Mouse (Mus musculus): ENCODE measurements around the gene Hsh2d. TPM values are rescaled to one million over a fixed set of nuclear protein-coding genes. Genes with fewer than 3 reads are reported as not detected.

Gene Hsh2d
- polyA plus RNA-seq, 1 experiment from 2014 or later = 0.20 TPM

- Histone ChIP-seq H3K36me3 (ENCODE audit: inconsistent target) (no peaks in the 10 kb centered on the region), H3K79me2 (ENCODE audit: inconsistent target) (no peaks in the 10 kb centered on the region), H3K4me3 (ENCODE audit: inconsistent target) (no peak within 1 kb of the TSS), H3K27ac (no peak within 1 kb of the TSS)
- WGBS (ENCODE audit: missing documents) = 67% methylated on average over 4 of the region's 4 CpGs
These were observed 23.3 kb downstream of the Hsh2d start, which contains the start of gene Cib3 for GRCm38 (mm10) chr8:72212751-72213150. TSS of gene Cib3 (minus strand) at chr8:72212837.

- 100% methylated on average over 2 of the region's 4 CpGs for WGBS (ENCODE audit: missing documents)
- Histone ChIP-seq H3K36me3 (ENCODE audit: inconsistent target) (no peaks in the 10 kb centered on the region), H3K79me2 (ENCODE audit: inconsistent target) (no peaks in the 10 kb centered on the region), H3K27ac (no peak within 1 kb of the TSS), H3K4me3 (ENCODE audit: inconsistent target) (no peak within 1 kb of the TSS)
These were observed 24.1 kb downstream of the Hsh2d start, which contains the start of gene Gm11034 for GRCm38 (mm10) chr8:72213536-72213935. TSS of gene Gm11034 (minus strand) at chr8:72213636.

- Histone ChIP-seq H3K27ac (no peak overlapping the region), H3K79me2 (ENCODE audit: inconsistent target) (peaks cover 5% of the 10 kb centered on the region), H3K4me3 (ENCODE audit: inconsistent target) (no peak overlapping the region), H3K36me3 (ENCODE audit: inconsistent target) (no peaks in the 10 kb centered on the region)
- WGBS (ENCODE audit: missing documents) = 47% methylated on average over 2 of the region's 2 CpGs
These were observed 25.6 kb downstream of the Hsh2d start for GRCm38 (mm10) chr8:72215060-72215459.

- WGBS (ENCODE audit: missing documents) = 6% methylated on average over 1 of the region's 1 CpGs
- Histone ChIP-seq H3K4me3 (ENCODE audit: inconsistent target) (no peak overlapping the region), H3K36me3 (ENCODE audit: inconsistent target) (no peaks in the 10 kb centered on the region), H3K27ac (no peak overlapping the region), H3K79me2 (ENCODE audit: inconsistent target) (peaks cover 13% of the 10 kb centered on the region)
These were observed 26.4 kb downstream of the Hsh2d start for GRCm38 (mm10) chr8:72215871-72216270.

- WGBS (ENCODE audit: missing documents) = 65% methylated on average over 7 of the region's 10 CpGs
- Histone ChIP-seq H3K79me2 (ENCODE audit: inconsistent target) (peaks cover 27% of the 10 kb centered on the region), H3K27ac (no peak overlapping the region), H3K36me3 (ENCODE audit: inconsistent target) (peaks cover 28% of the 10 kb centered on the region), H3K4me3 (ENCODE audit: inconsistent target) (peak overlapping the region; percentile 88; the same call in 1 of the 2 replicates)
These were observed 29.5 kb downstream of the Hsh2d start for GRCm38 (mm10) chr8:72218781-72219540.

- Histone ChIP-seq H3K4me3 (ENCODE audit: inconsistent target) (peak within 1 kb of the TSS; percentile 88), H3K36me3 (ENCODE audit: inconsistent target) (peaks cover 29% of the 10 kb centered on the region), H3K27ac (peak within 1 kb of the TSS; percentile 59), H3K79me2 (ENCODE audit: inconsistent target) (peaks cover 27% of the 10 kb centered on the region)
- 14% methylated on average over 39 of the region's 39 CpGs for WGBS (ENCODE audit: missing documents)
These were observed 30.3 kb downstream of the Hsh2d start, which contains the start of gene Fam32a for GRCm38 (mm10) chr8:72219541-72220363. TSS of gene Fam32a (plus strand) at chr8:72219730.

GRCm38 (mm10) chr8:72220758-72221157, 31.3 kb downstream of the Hsh2d start:
- whole genome bisulfite sequencing (ENCODE audit: missing documents) = 64% methylated on average over 3 of the region's 4 CpGs
- peaks cover 29% of the 10 kb centered on the region for H3K36me3 ChIP-seq (ENCODE audit: inconsistent target)
- H3K79me2 ChIP-seq (ENCODE audit: inconsistent target) = peaks cover 27% of the 10 kb centered on the region
- no peak overlapping the region for H3K27ac ChIP-seq
- peak overlapping the region; percentile 88 for H3K4me3 ChIP-seq (ENCODE audit: inconsistent target)

- Histone ChIP-seq H3K27ac (no peak overlapping the region), H3K4me3 (ENCODE audit: inconsistent target) (no peak overlapping the region), H3K36me3 (ENCODE audit: inconsistent target) (peaks cover 29% of the 10 kb centered on the region), H3K79me2 (ENCODE audit: inconsistent target) (peaks cover 27% of the 10 kb centered on the region)
- 97% methylated on average over 5 of the region's 5 CpGs for WGBS (ENCODE audit: missing documents)
These were observed 33.2 kb downstream of the Hsh2d start for GRCm38 (mm10) chr8:72222656-72223055.

- H3K4me3 ChIP-seq (ENCODE audit: inconsistent target) = peak within 1 kb of the TSS; percentile 92
- peak within 1 kb of the TSS; percentile 71 for H3K27ac ChIP-seq
- 1% methylated on average over 54 of the region's 54 CpGs for WGBS (ENCODE audit: missing documents)
- no peaks in the 10 kb centered on the region for H3K36me3 ChIP-seq (ENCODE audit: inconsistent target)
- H3K79me2 ChIP-seq (ENCODE audit: inconsistent target) = peaks cover 44% of the 10 kb centered on the region
These were observed 50.3 kb downstream of the Hsh2d start, which contains the start of gene Ap1m1 for GRCm38 (mm10) chr8:72239499-72240402. TSS of gene Ap1m1 (plus strand) at chr8:72240018.

GRCm38 (mm10) chr8:72240403-72240763, 50.9 kb downstream of the Hsh2d start:
- Histone ChIP-seq H3K4me3 (ENCODE audit: inconsistent target) (peak overlapping the region; percentile 92), H3K79me2 (ENCODE audit: inconsistent target) (peaks cover 50% of the 10 kb centered on the region), H3K27ac (peak overlapping the region; percentile 71), H3K36me3 (ENCODE audit: inconsistent target) (no peaks in the 10 kb centered on the region)
- WGBS (ENCODE audit: missing documents) = under 1% methylated on average over 24 of the region's 24 CpGs

- WGBS (ENCODE audit: missing documents) = 56% methylated on average over 7 of the region's 7 CpGs
- Histone ChIP-seq H3K27ac (no peak overlapping the region), H3K79me2 (ENCODE audit: inconsistent target) (peaks cover 56% of the 10 kb centered on the region), H3K36me3 (ENCODE audit: inconsistent target) (peaks cover under 1% of the 10 kb centered on the region; the same call in 1 of the 2 replicates), H3K4me3 (ENCODE audit: inconsistent target) (peak overlapping the region; percentile 92)
These were observed 51.5 kb downstream of the Hsh2d start for GRCm38 (mm10) chr8:72240951-72241350.

GRCm38 (mm10) chr8:72242226-72242625, 52.8 kb downstream of the Hsh2d start:
- 100% methylated on average over 1 of the region's 1 CpGs for WGBS (ENCODE audit: missing documents)
- H3K79me2 ChIP-seq (ENCODE audit: inconsistent target) = peaks cover 69% of the 10 kb centered on the region

GRCm38 (mm10) chr8:72244610-72245009, 55.2 kb downstream of the Hsh2d start:
- WGBS (ENCODE audit: missing documents) = 13% methylated on average over 2 of the region's 2 CpGs
- Histone ChIP-seq H3K36me3 (ENCODE audit: inconsistent target) (peaks cover 16% of the 10 kb centered on the region), H3K79me2 (ENCODE audit: inconsistent target) (peaks cover 72% of the 10 kb centered on the region), H3K4me3 (ENCODE audit: inconsistent target) (no peak overlapping the region), H3K27ac (no peak overlapping the region)

More at GRCm38 (mm10) chr8:72242226-72242625, 52.8 kb downstream of the Hsh2d start:
- H3K4me3 ChIP-seq (ENCODE audit: inconsistent target) = no peak overlapping the region
- H3K36me3 ChIP-seq (ENCODE audit: inconsistent target) = peaks cover 10% of the 10 kb centered on the region; the same call in 1 of the 2 replicates
- no peak overlapping the region for H3K27ac ChIP-seq

Measured in macrophage (primary cell).